15 mouse cellular contexts compared by ENCODE assay signal in the genomic region with DNA sequence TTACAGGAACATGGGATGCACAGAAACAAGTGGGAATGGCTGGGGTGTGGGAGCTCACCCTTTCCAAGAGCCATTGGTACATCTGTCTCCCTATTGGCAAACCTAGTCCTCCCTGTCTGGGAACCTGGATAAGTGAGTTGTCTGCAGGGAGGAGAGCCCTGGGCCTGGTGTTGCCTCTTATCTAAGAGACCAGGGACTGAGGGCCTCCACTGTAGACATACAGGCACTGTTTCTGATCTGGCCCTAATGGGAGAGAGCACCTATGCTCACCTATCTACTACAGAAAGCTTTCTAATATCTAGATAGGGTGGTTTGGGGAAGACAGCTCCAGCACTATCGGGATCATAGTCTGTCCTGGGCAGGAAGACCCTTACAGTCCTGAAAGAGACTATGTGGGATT. TPM values are rescaled to one million over a fixed set of nuclear protein-coding genes. Genes with fewer than 3 reads are reported as not detected.
DNase-seq lines count a peak whose midpoint lies in the region; ATAC-seq and TF ChIP-seq lines count a peak whose summit lies in the region.
"Had no signal": no experiment of that assay in that cellular context is flagged by ENCODE, and none has a peak within 500 bp of the region (broad histone marks: within the 10 kb centered on the region; RNA-seq: fewer than 3 reads in every experiment).

No protein-coding gene starts in this region.

- no peak for TF ChIP-seq CTCF in layer of hippocampus, adult 2 months (conservative IDR thresholded peaks at IDR 0.05)

- no peak for DNase-seq in layer of hippocampus, adult 2 months (ENCODE audit: low spot score in 2 of 2)
- DNase-seq in layer of hippocampus, adult 9-11 months, result no peak
- peak; percentile 85 for DNase-seq in c-Kit-negative CD71-positive TER-119-positive erythroid progenitor cells, embryonic 14.5 days (ENCODE audit: low read depth, low spot score)
- DNase-seq in retina, embryonic 14.5 days (ENCODE audit: low spot score), result no peak
- DNase-seq in adrenal gland, adult 8-10 months, result no peak
- DNase-seq: adrenal gland, postnatal 14 days; cerebellum, adult 11 months; gastrocnemius, postnatal 25 days; kidney, adult 18-20 months; lung, postnatal 10 days; midbrain, embryonic 14.5 days had no signal

- ATAC-seq in erythroid progenitor cell, adult 5-6 weeks (replicated peaks; ENCODE audit: low FRiP score, poor library complexity, severe bottlenecking), result peak; percentile 93
- ATAC-seq in megakaryocyte progenitor cell, adult 5-6 weeks (replicated peaks; ENCODE audit: poor library complexity), result peak; percentile 90

- no peak overlapping the region for H3K4me3 ChIP-seq in layer of hippocampus, adult 2 months

- H3K27ac ChIP-seq in layer of hippocampus, adult 2 months, result peak overlapping the region; percentile 47; the same call in 1 of the 2 replicates

RNA-seq across cellular contexts. Expression of gene Nprl3, which starts 11.4 kb away (rescaled TPM):
- total RNA-seq in layer of hippocampus, adult 2 months (2021), result 10 to 100 TPM; 62.0 to 64.1 TPM
- 75.9 and 106 TPM in 2 replicates for total RNA-seq in erythroid progenitor cell, adult 5-6 weeks (2015; ENCODE audit: low replicate concordance)
- 143 and 155 TPM in 2 replicates for total RNA-seq in erythroid progenitor cell, adult 5-6 weeks (2017; ENCODE audit: low replicate concordance)
- 15.1 and 16.2 TPM in 2 replicates for total RNA-seq in megakaryocyte progenitor cell, adult 5-6 weeks (2015)
- total RNA-seq in megakaryocyte progenitor cell, adult 5-6 weeks (2017), result 14.4 and 17.2 TPM in 2 replicates
- 100 to 1,000 TPM in 2 of 4 experiments, 10 to 100 TPM in 2; 72.8 to 122 (median 105) TPM for total RNA-seq in adrenal gland, adult 8-10 months (2022)

RNA-seq across cellular contexts. Expression of gene Hba-x, which starts 20.1 kb away (rescaled TPM):
- total RNA-seq in layer of hippocampus, adult 2 months (2021), result not detected
- total RNA-seq in erythroid progenitor cell, adult 5-6 weeks (2015; ENCODE audit: low replicate concordance), result not detected in 2 replicates
- not detected in 2 replicates for total RNA-seq in erythroid progenitor cell, adult 5-6 weeks (2017; ENCODE audit: low replicate concordance)
- total RNA-seq in megakaryocyte progenitor cell, adult 5-6 weeks (2015), result not detected in 2 replicates
- not detected in 2 replicates for total RNA-seq in megakaryocyte progenitor cell, adult 5-6 weeks (2017)
- total RNA-seq in adrenal gland, adult 8-10 months (2022), result not detected
- total RNA-seq: adrenal gland, postnatal 14 days; gastrocnemius, postnatal 25 days; heart, postnatal 25 days; left cerebral cortex, postnatal 14 days had no signal

RNA-seq across cellular contexts. Expression of gene Hba-a1, which starts 27.2 kb away (rescaled TPM):
- 100 to 1,000 TPM; 315 to 509 TPM for total RNA-seq in layer of hippocampus, adult 2 months (2021)
- 47,098 and 48,818 TPM in 2 replicates for total RNA-seq in erythroid progenitor cell, adult 5-6 weeks (2015; ENCODE audit: low replicate concordance)
- total RNA-seq in erythroid progenitor cell, adult 5-6 weeks (2017; ENCODE audit: low replicate concordance), result 9,652 and 12,236 TPM in 2 replicates
- 14.0 and 28.9 TPM in 2 replicates for total RNA-seq in megakaryocyte progenitor cell, adult 5-6 weeks (2015)
- 9.4 and 10.0 TPM in 2 replicates for total RNA-seq in megakaryocyte progenitor cell, adult 5-6 weeks (2017)
- total RNA-seq in adrenal gland, adult 8-10 months (2022), result 1,000 to 10,000 TPM in 1 of 4 experiments, 100 to 1,000 TPM in 3; 803 to 2,295 (median 899) TPM

RNA-seq across cellular contexts. Expression of gene Mpg, which starts 29.8 kb away (rescaled TPM):
- 10 to 100 TPM; 15.6 to 20.5 TPM for total RNA-seq in layer of hippocampus, adult 2 months (2021)
- total RNA-seq in erythroid progenitor cell, adult 5-6 weeks (2015; ENCODE audit: low replicate concordance), result 13.0 and 14.1 TPM in 2 replicates
- total RNA-seq in erythroid progenitor cell, adult 5-6 weeks (2017; ENCODE audit: low replicate concordance), result 18.7 and 23.9 TPM in 2 replicates
- 5.4 and 7.1 TPM in 2 replicates for total RNA-seq in megakaryocyte progenitor cell, adult 5-6 weeks (2015)
- total RNA-seq in megakaryocyte progenitor cell, adult 5-6 weeks (2017), result 5.3 and 7.8 TPM in 2 replicates
- total RNA-seq in adrenal gland, adult 8-10 months (2022), result 10 to 100 TPM; 18.2 to 41.0 (median 33.3) TPM

RNA-seq across cellular contexts. Expression of gene Hbq1b, which starts 30.6 kb away (rescaled TPM):
- 1 to 10 TPM; 1.0 to 1.7 TPM for total RNA-seq in layer of hippocampus, adult 2 months (2021)
- total RNA-seq in erythroid progenitor cell, adult 5-6 weeks (2015; ENCODE audit: low replicate concordance), result 247 and 301 TPM in 2 replicates
- 56.8 and 86.4 TPM in 2 replicates for total RNA-seq in erythroid progenitor cell, adult 5-6 weeks (2017; ENCODE audit: low replicate concordance)
- not detected in 2 replicates for total RNA-seq in megakaryocyte progenitor cell, adult 5-6 weeks (2015)
- total RNA-seq in megakaryocyte progenitor cell, adult 5-6 weeks (2017), result not detected in 2 replicates
- not detected for total RNA-seq in adrenal gland, adult 8-10 months (2022)
- total RNA-seq: gastrocnemius, postnatal 25 days had no signal

Comparison
In these comparisons a context has a peak if more than half of its experiments do, and no peak if none do; other contexts are left out.
1. RNA of gene Hba-a1, which starts 27.2 kb away (total RNA-seq): 9,652 to 48,818 TPM in erythroid progenitor cell, adult 5-6 weeks, 803 to 2,295 TPM in adrenal gland, adult 8-10 months and 315 to 509 TPM in layer of hippocampus, adult 2 months; 9.4 to 28.9 TPM in megakaryocyte progenitor cell, adult 5-6 weeks; every median in the first group is over 10 times any median in the second.